Mouse (Mus musculus) heart, postnatal 36 days (tissue): ENCODE measurements around the gene Rab13. TPM values are rescaled to one million over a fixed set of nuclear protein-coding genes. Genes with fewer than 3 reads are reported as not detected.
"Not testable (repeated sequence)": the region's sequence is repeated elsewhere in the genome, so short reads cannot be mapped to it uniquely, and the experiment has no call there.

Source experiments
- DNase-seq, 2 experiments: peaks; one replicate each; pipeline ENCODE4 v3.0.0; 2021 to 2022
- intact Hi-C: fragments of 180-260 bp; cut with DNase I; formaldehyde crosslinking; loops from one replicate; pipeline ENCODE4 v1.15.1; 2025
- total RNA-seq, 2 experiments: library from RNA; stranded (reverse); gene quantifications; 2 replicates each; pipeline ENCODE4 v1.2.3; 2021

Rab13 gene
- total RNA-seq, 2 experiments from 2014 or later: 6.8 to 7.5 TPM

- intact Hi-C loops: no loop called here
- no peak for DNase-seq
These were observed 9.4 kb downstream of the Rab13 start for GRCm38 (mm10) chr3:90222941-90223340.

GRCm38 (mm10) chr3:90224331-90224730 is 10.8 kb downstream of the Rab13 start:
- intact Hi-C loops: no loop called here
- DNase-seq: no peak

- DNase-seq: no peak
- intact Hi-C loops: no loop called here
These were observed 17.6 kb downstream of the Rab13 start for GRCm38 (mm10) chr3:90231075-90231474.

GRCm38 (mm10) chr3:90231507-90232333 is 18.2 kb downstream of the Rab13 start, which contains the start of gene Jtb:
Jtb (plus strand) TSS chr3:90231597.
- peak; percentile 88 to 89 for DNase-seq
- intact Hi-C loops: no loop called here

GRCm38 (mm10) chr3:90241251-90241650 is 27.8 kb downstream of the Rab13 start:
- no peak for DNase-seq
- intact Hi-C loops: no loop called here

- DNase-seq: no peak
- intact Hi-C loops: no loop called here
These were observed 28.3 kb downstream of the Rab13 start for GRCm38 (mm10) chr3:90241669-90242358.

GRCm38 (mm10) chr3:90242984-90243775 is 29.7 kb downstream of the Rab13 start, which contains the start of gene Creb3l4:
Creb3l4 (minus strand) TSS chr3:90243512.
- DNase-seq: peak; percentile 44
- intact Hi-C loops: no loop called here

GRCm38 (mm10) chr3:90245406-90245805 is 31.9 kb downstream of the Rab13 start:
- intact Hi-C loops: no loop called here
- no peak for DNase-seq

GRCm38 (mm10) chr3:90247630-90247959 is 34.1 kb downstream of the Rab13 start:
- intact Hi-C loops: no loop called here
- DNase-seq: no peak

GRCm38 (mm10) chr3:90247960-90248745 is 34.7 kb downstream of the Rab13 start, which contains the start of gene Slc39a1:
Slc39a1 (plus strand) TSS chr3:90248172.
- intact Hi-C loops: no loop called here
- peak; percentile 91 for DNase-seq

GRCm38 (mm10) chr3:90248746-90249100 is 35.2 kb downstream of the Rab13 start:
- intact Hi-C loops: no loop called here
- peak; percentile 40 to 66 for DNase-seq

- no peak for DNase-seq
- intact Hi-C loops: loop anchor here (10.0 kb wide), 1 partner anchor 1696 kb away; the partner anchor contains the start of genes Lamtor2 and Ubqln4
These were observed 37.3 kb downstream of the Rab13 start for GRCm38 (mm10) chr3:90250791-90251190.

- intact Hi-C loops: loop anchor here (10.0 kb wide), 1 partner anchor 1697 kb away; the partner anchor contains the start of genes Lamtor2 and Ubqln4
- not testable (repeated sequence) for DNase-seq
These were observed 38.3 kb downstream of the Rab13 start for GRCm38 (mm10) chr3:90251731-90252226.

- DNase-seq: not testable (repeated sequence)
- intact Hi-C loops: loop anchor here (10.0 kb wide), 1 partner anchor 1698 kb away; the partner anchor contains the start of genes Lamtor2 and Ubqln4
These were observed 39.2 kb downstream of the Rab13 start for GRCm38 (mm10) chr3:90252659-90253058.

GRCm38 (mm10) chr3:90253174-90253573 is 39.7 kb downstream of the Rab13 start:
- not testable (repeated sequence) for DNase-seq
- intact Hi-C loops: loop anchor here (10.0 kb wide), 1 partner anchor 1698 kb away; the partner anchor contains the start of genes Lamtor2 and Ubqln4

- peak; percentile 90 to 91 for DNase-seq
These were observed 40.3 kb downstream of the Rab13 start, which contains the start of gene Crtc2 for GRCm38 (mm10) chr3:90253653-90254418. Crtc2 (plus strand) TSS chr3:90254163.

GRCm38 (mm10) chr3:90254419-90255193 is 41.1 kb downstream of the Rab13 start:
- intact Hi-C loops: loop anchor here (2.0 to 10.0 kb wide), 2 partner anchors 34 to 1700 kb away; partner anchors contain the start of genes Lamtor2 and Ubqln4
- DNase-seq: no peak

More at GRCm38 (mm10) chr3:90253653-90254418, 40.3 kb downstream of the Rab13 start, which contains the start of gene Crtc2:
- intact Hi-C loops: loop anchor here (2.0 to 10.0 kb wide), 2 partner anchors 33 to 1699 kb away; partner anchors contain the start of genes Lamtor2 and Ubqln4

- intact Hi-C loops: loop anchor here (2.0 to 10.0 kb wide), 2 partner anchors 34 to 1700 kb away; partner anchors contain the start of genes Lamtor2 and Ubqln4
- DNase-seq: no peak
These were observed 41.7 kb downstream of the Rab13 start for GRCm38 (mm10) chr3:90255194-90255565.
